Mouse (Mus musculus) heart, postnatal 4 days (tissue): ENCODE results near the gene Mrpl48. TPM values are rescaled to one million over a fixed set of nuclear protein-coding genes. Genes with fewer than 3 reads are reported as not detected.
"Not testable (repeated sequence)": the region's sequence is repeated elsewhere in the genome, so short reads cannot be mapped to it uniquely, and the experiment has no call there.

Experiments
- DNase-seq: peaks from one replicate; pipeline ENCODE4 v3.0.0; 2021
- total RNA-seq, 2 experiments: library from RNA; stranded (reverse); gene quantifications; 2 replicates each; pipeline ENCODE4 v1.2.3; 2021

The Mrpl48 gene
- total RNA-seq, 2 experiments from 2014 or later, result 74.9 to 78.5 TPM

DNA sequence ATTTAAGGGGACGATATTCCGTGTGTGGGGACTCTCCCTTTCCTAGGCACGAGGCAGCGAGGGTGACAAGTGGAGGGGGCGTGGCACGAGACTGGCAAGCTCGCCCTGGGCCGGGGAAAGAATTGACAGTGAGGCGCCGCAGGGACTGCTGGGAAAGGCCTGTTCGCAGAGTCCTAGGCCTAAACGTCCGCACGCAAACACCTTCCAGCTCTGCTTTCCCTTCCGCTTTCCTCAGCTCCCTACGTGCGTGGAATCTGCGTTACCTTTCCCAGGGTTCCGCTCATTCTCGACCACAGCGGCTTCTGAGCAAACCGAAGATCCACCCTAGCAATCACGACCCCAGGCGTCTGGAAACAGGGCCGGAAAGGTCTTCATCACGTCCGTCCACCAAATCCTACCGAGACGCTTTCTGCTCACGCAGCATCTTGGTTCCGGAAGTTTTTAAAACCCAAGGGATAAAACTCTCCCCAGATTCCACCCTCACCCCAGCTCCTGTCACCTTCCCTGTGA, 25.3 kb downstream of the Mrpl48 start:
- peak; percentile 92 for DNase-seq

DNA sequence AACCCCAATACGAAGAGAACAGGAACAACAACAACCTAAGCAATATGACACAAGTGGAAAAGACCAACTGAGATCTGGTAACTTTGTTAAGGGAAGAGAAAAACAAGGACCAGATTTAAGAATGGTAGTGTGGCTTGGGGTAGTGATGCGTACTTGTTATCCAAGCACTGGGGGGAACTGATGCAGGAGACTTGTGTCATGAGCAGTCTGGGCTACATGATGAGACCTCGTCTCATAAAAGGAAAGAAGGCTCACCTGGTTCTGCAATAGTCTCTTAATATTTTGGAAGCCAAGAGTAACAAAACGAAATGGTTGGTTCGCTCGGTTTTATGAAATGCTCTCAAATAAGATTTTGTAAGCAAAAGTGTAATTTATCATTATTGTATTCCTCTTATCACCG, 25.9 kb downstream of the Mrpl48 start:
- no peak for DNase-seq

DNA sequence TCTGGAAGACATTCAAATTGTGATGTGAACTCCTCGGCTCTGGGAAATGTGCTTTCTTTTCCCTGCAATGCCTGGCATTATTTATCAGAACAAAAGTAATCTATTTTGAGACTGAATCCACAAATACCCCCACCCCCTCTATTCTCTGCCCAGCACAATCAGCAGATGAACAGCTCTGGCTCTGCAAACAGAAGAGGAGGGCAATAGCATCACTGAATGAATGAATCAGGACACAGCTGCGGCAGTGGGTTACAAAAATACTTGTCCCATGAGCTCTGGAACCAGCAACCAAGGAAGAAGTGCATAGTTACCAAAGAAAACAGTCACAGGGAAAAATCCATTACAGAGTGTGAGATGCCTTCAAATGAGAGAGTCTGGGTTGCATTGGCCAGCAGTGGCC, 29.3 kb downstream of the Mrpl48 start:
- no peak for DNase-seq

DNA sequence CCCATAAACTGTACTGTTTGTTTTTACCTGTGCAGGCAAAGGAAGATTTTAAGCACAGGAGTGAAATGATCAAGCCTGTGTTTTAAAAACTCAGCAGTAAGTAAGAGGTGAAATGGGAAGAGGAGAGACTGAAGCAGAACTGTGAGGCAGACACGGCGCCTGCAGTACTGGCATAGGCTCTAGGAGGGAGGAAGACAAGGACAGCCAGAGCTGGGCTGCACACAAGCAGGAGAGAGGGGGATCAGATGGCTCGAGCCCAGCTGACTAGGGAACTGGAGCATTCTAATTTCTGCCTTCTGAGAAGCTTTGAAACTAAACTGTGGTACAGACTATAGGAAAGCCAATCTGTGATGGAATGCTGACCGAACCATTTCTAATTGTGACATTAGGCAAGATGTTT, 35.4 kb downstream of the Mrpl48 start:
- DNase-seq, result no peak

DNA sequence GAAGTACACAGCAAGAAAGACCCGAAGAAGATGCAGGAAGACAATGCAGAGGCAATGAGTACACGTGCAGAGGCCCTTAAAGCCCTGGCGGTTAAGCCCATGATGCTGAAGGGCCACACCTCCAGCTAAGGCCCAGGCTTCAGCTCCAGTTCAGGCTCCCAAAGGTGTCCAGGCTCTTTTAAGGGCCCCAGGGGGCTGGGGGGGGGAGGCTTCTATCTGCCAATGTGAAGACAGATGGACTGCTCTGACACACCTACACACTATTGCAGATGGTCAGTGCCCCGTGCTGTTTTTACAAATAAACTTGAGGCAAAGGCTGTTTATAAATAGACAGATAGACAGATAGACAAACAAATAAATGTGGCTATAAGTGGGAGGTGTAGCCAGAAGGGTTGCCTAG, 36.0 kb downstream of the Mrpl48 start:
- no peak for DNase-seq

DNA sequence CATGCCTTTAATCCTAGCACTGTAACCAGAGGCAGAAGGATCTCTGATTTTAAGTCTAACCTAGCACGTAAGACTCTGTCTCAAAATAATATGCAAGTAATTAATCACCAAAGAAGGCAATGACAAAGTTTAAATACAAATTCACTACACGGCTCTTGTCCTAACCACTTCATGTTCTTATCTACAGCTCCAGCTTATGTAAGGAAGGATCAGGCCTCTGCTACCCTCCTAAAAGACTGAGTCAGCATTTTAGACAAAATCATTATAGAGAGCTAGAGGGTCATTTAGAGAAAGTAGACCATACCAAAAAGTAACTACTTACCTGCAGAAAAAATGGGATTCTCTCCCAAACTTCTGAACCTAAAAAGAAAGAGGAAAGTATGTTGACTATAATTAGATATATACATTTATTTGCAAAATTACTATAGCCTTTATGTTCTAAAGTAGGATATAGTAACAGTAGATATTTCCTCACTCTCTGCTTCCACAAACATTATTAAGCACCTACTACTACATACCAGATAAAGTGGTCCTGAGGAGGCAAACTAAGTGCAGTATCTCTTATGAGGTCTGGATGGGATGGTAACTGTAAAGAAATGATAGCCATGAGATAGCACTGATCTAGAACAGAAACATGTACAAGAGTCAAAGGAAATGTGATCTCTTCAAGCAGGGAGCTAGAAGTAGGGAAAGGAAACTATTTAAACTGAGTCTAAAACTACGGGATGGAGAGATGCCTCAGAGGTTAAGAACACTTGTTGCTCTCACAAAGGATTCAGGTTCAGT, 37.0 kb downstream of the Mrpl48 start:
- no peak for DNase-seq

DNA sequence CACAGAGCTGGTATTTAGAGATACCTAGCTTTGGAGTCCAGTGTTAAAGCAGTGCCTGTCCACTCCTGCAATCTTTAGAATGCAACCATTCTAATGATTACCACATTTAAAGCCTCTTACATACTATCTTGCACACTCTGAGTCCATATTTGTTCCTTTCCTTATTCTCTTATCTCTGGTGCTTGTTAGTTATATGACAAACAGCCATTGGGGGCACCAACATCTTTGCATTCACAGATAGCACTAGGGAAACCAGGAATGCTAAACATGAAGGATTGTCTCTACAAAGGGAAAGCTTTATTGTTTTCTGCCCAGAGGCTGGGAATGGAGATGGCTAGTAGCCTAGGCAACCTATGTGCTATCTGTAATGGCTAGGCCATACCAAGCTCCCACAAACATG, 38.2 kb downstream of the Mrpl48 start:
- DNase-seq, result no peak

DNA sequence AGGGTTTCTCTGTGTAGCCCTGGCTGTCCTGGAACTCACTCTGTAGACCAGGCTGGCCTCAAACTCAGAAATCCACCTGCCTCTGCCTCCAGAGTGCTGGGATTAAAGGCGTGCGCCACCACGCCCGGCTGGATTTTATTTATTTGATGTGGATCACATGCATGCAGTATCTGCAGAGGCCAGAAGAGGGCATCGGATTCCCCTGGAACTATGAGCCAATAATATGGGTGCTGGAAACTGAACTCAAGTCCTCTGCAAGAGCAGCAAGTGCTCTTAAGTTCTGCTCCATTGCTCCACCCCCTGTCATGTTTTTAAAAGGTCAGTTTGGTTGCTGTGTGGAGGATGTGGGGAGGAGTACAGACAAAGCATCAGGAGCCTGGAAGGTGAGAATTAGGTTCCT, 40.9 kb downstream of the Mrpl48 start:
- DNase-seq, result not testable (repeated sequence)

DNA sequence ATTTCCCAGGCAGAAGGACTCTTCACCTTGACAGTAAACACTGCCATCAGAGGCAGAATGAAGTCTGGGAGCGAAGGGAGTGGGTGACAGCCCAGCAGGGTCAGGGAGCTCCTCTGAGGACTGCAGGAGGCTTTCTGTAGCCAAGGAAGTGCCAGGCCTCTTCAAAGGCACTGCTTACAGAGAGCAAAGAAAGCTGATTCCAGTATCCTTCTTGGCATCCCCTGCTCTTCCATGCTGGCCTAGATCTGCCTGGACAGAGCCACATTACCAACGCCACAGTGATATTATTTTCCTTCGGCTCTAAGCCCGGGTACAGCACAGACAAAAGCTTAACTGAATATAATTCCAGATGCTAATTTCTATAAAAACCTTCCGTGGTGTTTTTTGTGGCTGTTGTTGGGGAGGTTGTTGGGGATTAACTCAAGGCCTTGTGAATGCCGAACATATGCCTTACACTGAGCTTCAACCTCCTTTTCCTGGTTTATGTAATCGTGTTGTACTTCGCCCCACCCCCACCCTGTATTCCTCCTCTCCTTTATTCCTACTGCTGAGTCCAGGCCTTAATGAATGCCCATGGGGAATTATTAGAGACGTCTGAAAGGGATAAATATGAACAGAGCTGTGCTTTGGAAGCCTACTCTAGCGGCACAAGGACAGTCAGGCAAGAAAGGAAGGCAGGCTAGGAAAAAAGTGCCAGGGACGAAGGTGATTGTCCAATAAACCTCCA, 46.1 kb downstream of the Mrpl48 start:
- DNase-seq, result no peak

DNA sequence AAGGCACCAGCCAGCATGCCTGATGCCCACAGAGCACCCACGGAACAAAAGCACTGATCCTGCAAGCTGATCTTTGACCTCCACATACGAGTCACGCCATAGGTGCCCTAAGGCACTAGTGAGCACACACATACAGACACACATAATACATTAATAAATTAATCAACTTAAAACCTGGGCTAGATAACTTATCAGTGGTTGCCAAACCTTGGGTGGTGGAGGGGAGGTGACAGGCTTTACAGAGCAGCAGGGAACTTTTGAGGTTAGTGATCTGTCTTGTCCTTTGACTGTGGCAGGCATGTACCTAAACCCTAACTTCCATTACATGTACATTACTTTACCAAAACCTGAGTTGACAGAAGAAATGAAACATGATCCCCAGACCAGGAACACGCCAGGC, 48.8 kb downstream of the Mrpl48 start:
- no peak for DNase-seq

DNA sequence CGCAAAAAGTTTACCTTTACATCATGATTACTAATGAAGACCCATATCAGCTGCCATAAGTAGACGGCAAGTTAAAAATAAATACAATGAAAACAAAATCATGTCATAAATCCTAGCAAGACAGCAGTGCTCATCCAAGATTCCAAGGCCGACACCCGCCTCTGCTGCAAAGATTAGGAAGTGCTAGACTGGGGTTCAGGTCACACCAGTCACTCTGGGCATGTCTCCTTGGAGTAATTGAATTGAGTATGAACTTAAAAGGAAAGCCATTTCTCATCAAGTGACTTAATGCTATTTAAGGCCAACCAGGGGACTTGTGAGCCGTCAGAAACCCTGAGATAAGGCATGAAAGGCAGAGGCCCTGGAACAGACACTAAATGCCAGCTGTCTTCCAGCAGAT, 50.9 kb downstream of the Mrpl48 start:
- no peak for DNase-seq

DNA sequence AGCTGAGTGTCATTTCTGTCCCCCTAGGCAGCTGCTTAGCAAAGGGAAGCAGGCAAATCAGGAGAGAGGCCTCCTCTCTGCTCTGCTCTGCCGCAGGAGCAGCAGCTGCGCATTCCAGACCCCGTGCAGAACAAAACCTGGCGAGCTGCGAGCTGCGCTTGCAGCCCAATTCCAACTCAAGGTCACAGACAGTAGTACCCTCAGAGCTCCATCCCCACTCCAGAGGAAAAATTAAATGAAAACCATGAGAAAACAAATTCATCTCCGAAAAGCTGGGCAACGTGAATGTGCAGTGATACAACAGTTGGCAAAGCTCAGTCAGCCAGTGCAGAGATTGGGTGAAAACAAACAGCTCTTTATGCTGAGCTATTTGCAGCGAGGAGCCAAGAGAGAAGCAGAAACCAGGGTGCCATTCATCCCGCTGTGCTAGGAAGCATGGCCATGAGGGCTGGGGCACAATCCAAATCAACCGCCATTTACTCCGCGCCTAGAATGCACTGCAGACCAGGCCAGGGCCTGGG, 52.6 kb downstream of the Mrpl48 start:
- peak; percentile 56 for DNase-seq

DNA sequence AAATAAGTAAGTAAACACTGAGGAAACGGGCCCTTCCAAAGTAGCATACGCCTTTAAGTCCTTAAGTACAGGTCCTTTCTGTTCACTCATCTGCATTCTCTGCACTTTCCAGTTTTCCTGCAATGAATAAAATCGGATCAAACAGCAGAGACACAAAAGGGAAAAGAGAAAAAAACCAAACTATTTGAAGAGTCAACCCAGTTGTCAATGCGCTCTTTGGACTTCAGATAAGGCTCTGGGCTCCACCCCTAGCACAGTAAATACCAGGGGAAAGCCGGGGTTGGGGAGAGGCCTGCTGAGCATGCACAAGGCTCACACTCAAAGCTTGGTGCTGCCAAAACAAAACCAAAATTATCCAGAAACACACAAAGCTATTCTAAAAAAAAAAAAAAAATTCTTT, 53.2 kb downstream of the Mrpl48 start:
- DNase-seq, result no peak

DNA sequence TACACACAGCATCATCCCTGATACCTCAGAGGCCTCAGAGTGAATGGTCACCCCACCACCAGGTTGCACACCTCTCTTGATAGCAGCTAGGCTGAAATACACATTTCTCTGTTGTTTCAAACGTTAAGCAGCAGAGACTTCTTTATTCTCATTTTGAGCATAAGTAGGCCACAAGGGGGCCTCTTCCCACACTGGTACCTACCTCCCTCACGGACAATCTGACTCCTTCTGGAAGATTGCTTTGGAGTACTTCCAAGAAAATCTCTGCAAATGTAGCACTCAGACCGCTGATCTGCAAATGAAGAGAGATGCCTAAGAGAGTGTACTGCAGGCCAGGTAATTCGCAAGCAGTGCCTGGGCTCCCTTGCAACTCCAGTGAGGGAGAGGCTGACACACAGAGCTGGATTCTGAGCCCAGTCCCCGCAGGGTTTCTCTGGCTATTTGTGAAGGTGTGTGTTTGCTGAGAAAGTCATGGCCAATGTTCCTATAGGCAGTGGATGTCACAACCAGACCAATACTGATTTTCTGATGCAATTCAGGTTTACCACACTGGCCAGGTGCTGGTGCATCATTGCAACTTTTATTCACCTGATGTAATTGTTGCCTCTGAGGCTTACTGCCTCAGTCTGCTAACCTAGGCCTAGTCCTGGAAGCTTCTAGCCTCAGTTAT, 57.6 kb downstream of the Mrpl48 start:
- peak; percentile 42 for DNase-seq

DNA sequence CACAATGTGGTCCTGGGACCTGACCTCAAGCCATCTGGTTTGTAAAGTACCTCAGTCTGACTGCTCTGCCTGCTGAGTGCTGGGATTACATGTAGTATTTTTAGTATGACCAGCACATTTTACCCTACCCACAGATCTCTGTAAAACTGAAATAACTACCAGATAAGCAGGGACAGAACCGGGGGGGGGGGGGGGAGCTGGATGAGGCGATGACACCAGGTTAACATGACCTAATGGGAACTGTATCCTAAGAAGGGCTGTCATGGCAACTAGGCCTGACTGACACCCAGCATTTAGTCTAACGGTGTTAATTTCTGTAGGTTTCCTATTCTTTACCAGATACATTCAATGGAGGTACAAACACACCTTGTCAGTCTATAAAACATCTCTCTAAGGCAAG, 58.3 kb downstream of the Mrpl48 start:
- no peak for DNase-seq

DNA sequence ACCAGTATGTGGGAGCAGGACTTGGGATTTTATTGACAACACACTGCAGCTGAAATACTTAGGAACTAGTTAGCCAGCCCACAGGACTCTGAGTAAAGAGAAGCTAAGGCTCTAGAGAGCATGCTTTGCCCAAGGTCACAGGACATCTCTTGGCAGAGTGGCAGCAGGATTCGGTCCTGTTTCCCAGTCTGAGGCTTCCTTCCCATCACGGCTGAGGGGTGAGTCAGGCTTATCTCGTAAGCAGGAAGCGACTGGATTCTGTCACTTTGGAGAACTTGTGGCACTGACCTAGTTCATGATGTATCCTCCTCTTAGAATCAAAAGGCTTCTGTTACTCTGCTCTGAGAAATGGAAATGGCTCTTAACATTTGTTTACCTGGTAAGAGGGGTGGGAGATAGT, 60.5 kb downstream of the Mrpl48 start:
- DNase-seq, result no peak

DNA sequence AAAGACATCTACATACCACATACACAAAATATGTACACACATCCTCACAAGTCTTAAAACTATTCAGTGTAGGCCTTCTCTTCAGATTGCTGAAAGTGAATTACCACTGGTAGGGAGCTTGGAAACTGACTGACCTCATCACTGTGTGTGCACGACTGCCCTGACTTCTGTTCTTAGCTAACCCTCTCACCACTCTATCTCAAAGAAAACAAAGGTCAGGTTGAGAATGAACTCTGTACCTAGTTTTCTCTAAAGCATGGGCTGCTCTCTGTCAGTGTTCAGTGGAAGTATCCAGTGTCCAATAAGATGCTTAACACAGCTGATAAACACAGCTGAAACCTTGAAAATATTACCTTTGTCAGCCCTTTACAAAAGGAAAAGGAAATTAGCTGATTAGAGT, 63.7 kb downstream of the Mrpl48 start:
- DNase-seq, result no peak

DNA sequence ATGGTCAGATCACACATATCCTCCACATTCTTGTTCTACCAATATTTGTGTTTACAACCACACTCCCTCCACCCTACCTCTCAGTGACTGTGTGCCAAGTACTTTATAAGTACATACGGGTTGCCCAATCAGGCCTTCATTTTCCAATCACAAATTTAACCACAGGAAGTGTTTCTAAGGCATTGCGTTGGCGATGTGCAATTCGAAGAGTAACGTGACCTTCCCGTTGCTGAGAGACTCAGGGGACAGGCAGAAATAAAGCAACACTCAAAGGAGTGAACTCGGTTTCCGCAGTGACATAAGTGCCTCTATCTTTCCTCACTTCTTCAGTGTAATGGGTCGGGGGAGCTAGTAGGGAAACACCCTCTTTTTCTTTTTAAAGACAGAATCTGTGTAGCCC, 68.6 kb downstream of the Mrpl48 start:
- DNase-seq, result no peak

DNA sequence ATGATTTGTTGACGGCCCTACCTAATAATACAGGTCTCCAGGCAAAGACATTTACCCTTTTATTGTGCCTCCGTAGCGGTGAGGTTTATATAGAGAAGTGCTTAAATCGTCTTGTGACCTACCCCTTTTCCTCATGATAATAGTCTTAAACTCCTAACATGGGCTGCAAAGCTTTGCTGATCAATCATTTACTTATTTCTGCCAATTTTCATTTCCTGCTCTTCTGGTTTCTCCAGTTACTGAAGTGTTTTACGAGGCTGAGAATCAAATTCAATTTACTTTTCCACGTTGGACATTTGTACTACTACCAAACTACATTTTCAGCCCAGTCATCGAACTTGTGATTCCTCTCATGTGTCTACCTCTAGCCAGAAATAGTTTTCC, 70.6 kb downstream of the Mrpl48 start:
- DNase-seq, result no peak

DNA sequence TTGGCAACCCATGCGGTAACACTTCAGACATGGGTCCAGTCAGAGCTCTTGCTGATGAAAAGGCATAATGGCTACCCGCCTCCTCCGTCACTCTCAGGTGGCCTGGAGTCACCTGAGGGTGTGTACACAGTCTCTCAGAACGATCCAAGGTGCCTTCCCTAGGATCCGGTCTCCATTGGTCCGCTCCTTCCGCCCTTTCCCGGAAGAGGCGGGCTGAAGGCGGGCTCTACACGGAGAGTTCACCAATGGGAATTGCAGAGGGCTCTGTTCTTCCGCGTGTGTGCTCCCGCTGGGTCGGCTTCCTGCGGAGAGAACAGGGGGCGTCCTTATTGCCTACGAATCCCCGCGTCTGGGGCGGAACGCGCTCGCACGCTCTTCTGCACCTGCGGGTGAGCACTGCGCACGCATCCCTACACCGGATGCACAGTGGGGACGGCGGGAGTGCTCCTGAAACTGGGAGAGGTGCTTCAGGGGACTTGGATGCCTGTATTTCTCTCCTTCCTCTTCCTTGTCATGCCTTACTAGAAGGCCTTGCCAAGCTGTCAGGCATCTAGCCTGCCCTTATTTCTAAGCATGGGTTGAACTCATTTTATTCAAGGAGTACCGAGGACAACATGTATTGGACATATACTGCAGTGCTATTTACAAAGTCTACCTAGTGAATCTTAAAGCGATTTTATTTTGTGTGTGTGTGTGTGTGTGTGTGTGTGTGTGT, 71.1 kb downstream of the Mrpl48 start, which contains the start of gene Coa4:
Gene Coa4, plus strand, starts transcription at position 268 of the 715 bp plus-strand sequence.
- peak; percentile 87 for DNase-seq

DNA sequence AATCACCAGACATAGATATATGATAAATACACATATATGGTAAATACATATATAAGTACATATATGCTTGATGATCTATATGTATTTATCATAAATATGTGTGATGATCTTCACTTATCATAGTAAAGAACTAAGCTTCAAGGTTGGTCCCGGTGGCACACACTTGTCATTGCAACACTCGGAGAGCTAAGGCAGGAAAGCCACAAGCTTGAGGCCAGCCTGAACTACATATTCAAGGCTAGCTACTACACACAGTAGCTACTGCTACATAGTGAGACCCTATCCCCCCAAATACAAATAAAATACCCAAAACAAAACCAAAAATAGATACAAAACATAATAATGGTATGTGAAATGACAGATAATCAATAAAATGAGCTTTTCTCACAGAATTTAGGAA, 72.3 kb downstream of the Mrpl48 start:
- DNase-seq, result no peak

DNA sequence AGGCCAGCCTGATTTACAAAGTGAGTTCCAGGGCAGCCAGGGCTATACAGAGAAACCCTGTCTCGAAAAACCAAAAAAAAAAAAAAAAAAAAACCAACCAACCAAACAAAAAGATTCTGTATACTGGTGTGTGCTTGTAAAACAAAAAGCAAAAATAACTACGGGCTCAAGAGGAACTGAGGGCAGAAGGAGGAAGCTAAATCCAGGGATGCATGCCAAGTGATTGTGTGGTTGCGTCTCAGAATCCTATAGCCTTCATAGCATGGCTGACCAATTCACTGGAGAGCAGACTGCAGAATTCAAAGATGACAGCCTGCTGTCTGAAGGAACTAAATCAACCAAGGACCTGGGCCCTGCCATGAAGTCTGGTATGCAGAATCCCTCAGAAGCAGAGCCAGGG, 73.9 kb downstream of the Mrpl48 start:
- DNase-seq, result no peak
